Mouse (Mus musculus) hindbrain, embryonic 13.5 days (tissue): ENCODE results near the gene Lrch1. TPM values are rescaled to one million over a fixed set of nuclear protein-coding genes. Genes with fewer than 3 reads are reported as not detected.

Experiments used
- ATAC-seq: fragments of 200-750 bp; cut with Nextera tagmentation; 2 replicates; pipeline ENCODE4 v1.8.0; 2017; ENCODE audit warnings: moderate TSS enrichment; ENCODE audit not compliant: low FRiP score
- H3K27ac ChIP-seq: fragments of 300-500 bp; sonication (generic); 2 replicates; pipeline ENCODE4 v1.5.1; 2015; ENCODE audit warnings: inconsistent platforms, mild to moderate bottlenecking, moderate library complexity
- H3K27me3 ChIP-seq: fragments of 300-500 bp; sonication (generic); 2 replicates; pipeline ENCODE4 v1.6.1; 2015; ENCODE audit warnings: mild to moderate bottlenecking, inconsistent platforms
- H3K36me3 ChIP-seq: fragments of 300-500 bp; sonication (generic); 2 replicates; pipeline ENCODE4 v1.6.1; 2015; ENCODE audit warnings: mild to moderate bottlenecking, inconsistent platforms
- H3K4me1 ChIP-seq: fragments of 300-500 bp; sonication (generic); replicated peaks from 2 replicates; pipeline ENCODE4 v1.6.1; 2015; ENCODE audit warnings: inconsistent platforms
- H3K4me2 ChIP-seq: fragments of 300-500 bp; sonication (generic); 2 replicates; pipeline ENCODE4 v1.6.1; 2015; ENCODE audit warnings: inconsistent platforms, mild to moderate bottlenecking, moderate library complexity
- H3K4me3 ChIP-seq: fragments of 300-500 bp; sonication (generic); 2 replicates; pipeline ENCODE4 v1.5.1; 2015; ENCODE audit warnings: mild to moderate bottlenecking, inconsistent platforms
- H3K9ac ChIP-seq: fragments of 300-500 bp; sonication (generic); 2 replicates; pipeline ENCODE4 v1.6.1; 2015; ENCODE audit warnings: mild to moderate bottlenecking, inconsistent platforms
- H3K9me3 ChIP-seq: fragments of 300-500 bp; sonication (generic); 2 replicates; pipeline ENCODE4 v1.6.1; 2016; ENCODE audit warnings: inconsistent platforms
- WGBS: fragments of 180-500 bp; shearing (Covaris S2); methylation state at CpG from one replicate; pipeline ENCODE4 v1.1.7; 2015; 5-methylcytosine and 5-hydroxymethylcytosine counted together
- polyA plus RNA-seq: library from polyadenylated mRNA; unstranded; fragments of >200 nt; fragmentation: Nextera tagmentation; extraction: Ambion mirVana; gene quantifications from 2 replicates; pipeline ENCODE4 v1.2.1, GENCODE M21; 2015

The Lrch1 gene
- polyA plus RNA-seq, 1 experiment from 2014 or later: 13.2 TPM

DNA sequence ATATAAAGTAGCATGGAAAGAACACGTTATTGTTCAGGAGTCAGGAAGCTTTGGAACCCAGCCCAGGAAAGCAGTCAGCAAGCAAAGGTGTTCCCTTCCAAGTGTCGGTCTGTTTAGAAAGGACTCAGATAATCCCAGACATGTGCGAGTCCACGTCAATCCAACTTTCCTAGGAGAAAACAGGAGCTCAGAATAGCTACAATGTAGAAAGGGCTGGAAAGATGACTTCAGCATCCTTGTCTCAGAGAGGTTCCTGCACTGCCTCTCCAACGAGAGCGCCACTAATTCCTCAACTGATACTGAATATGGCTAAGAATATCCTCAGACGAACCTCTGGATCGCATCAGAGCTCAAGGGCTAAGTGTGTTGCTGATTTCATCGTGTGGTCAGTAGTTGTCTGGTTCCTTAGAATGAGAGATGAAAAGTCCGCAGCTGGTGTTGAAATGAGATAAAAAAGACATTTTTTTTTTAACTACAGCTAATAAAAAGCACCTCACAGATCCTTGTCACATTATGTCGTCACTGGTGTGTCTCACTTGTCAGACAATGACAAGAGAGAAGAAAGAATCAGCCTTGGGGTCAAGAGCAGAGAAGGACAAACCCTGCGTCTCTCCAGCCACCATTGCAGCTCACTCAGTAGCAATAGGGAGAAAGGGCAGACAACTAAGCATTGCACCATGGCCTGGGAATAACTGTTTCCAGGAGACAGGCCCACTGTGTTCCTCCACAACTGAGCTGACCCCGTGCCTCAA is 47.5 kb downstream of the Lrch1 start:
- H3K27ac ChIP-seq: no peak overlapping the region
- ATAC-seq: no peak
- WGBS: 67% methylated on average over 13 of the region's 13 CpGs

DNA sequence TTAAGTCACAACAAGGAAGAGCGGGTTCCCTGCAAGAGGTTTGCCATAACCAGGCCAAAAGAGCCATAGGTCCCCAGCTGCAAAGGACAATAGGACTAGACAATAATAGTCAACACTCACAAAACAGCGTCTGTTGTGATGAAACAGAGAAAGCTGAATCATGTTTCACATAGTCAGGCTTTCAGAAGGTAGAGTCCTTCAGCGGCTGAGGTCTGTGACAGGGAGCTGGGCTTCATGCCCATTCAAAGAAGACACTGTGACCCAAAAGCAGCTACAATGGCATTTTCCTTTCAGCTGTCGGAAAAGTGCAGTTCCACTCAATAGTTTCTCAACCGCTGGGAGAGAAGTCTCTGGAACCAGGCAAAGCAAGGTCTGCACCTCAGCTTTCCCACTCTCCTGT is 48.7 kb downstream of the Lrch1 start:
- no peaks in the 10 kb centered on the region; the same call in 1 of the 2 replicates for H3K9me3 ChIP-seq
- H3K27ac ChIP-seq: no peak overlapping the region
- WGBS: 67% methylated on average over 5 of the region's 5 CpGs
- H3K4me1 ChIP-seq: peaks cover 5% of the 10 kb centered on the region
- no peak overlapping the region for H3K4me3 ChIP-seq
- no peaks in the 10 kb centered on the region for H3K27me3 ChIP-seq
- H3K9ac ChIP-seq: no peak overlapping the region
- ATAC-seq: no peak
- H3K4me2 ChIP-seq: no peak overlapping the region
- no peaks in the 10 kb centered on the region for H3K36me3 ChIP-seq

More for the DNA sequence above, 47.5 kb downstream of the Lrch1 start:
- H3K4me1 ChIP-seq: peaks cover 5% of the 10 kb centered on the region
- H3K9me3 ChIP-seq: no peaks in the 10 kb centered on the region; the same call in 1 of the 2 replicates
- H3K9ac ChIP-seq: no peak overlapping the region
- no peaks in the 10 kb centered on the region for H3K27me3 ChIP-seq
- H3K4me3 ChIP-seq: no peak overlapping the region
- H3K36me3 ChIP-seq: no peaks in the 10 kb centered on the region
- H3K4me2 ChIP-seq: no peak overlapping the region

DNA sequence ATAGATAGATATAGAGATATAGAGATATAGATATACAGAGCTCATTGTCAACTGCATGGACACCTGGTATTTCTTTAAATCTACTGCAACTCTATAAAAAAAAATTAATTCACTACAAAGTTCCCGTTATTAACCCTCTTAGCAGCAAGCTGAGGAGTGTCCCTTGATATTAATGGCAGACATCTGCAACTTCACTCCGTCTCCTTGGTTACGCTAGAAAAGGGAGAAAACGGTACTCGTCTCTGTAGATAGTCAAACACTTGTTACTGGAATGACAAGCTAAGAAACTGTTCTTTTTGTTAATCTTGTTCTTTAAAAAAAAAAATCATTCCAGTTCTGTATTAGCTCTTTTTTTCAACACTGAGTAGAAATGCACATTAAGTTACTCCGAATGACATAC is 54.0 kb downstream of the Lrch1 start:
- Histone ChIP-seq H3K4me3 (no peak overlapping the region), H3K4me1 (peaks cover 9% of the 10 kb centered on the region; the same call in 1 of the 2 replicates), H3K9me3 (no peaks in the 10 kb centered on the region), H3K27ac (no peak overlapping the region), H3K27me3 (no peaks in the 10 kb centered on the region), H3K36me3 (no peaks in the 10 kb centered on the region), H3K4me2 (no peak overlapping the region), H3K9ac (no peak overlapping the region)
- 61% methylated on average over 6 of the region's 6 CpGs for WGBS
- no peak for ATAC-seq

DNA sequence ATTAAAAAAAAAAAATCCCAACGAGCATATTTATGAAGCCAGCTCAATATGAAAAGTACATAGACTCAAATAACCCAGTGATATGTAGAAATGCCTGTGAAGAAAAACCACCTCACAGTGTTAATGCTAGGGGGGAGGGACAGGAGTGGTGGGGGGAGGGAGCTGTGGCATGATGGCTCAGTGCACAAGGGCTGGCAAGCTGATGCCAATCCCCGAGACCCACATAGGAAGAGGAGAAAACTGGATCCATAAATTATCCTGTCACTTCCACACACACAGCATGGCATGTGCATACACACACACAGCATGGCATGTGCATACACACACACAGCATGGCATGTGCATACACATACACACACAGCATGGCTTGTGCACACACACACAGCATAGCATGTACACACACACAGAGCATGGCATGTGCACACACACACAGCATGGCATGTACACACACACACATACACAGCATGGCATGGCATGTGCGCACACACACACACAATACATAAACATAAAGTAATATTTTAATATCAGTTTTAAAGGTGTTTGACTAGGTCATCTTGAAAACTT is 54.5 kb downstream of the Lrch1 start:
- peak; percentile 65; the same call in 1 of the 2 replicates for ATAC-seq
- H3K36me3 ChIP-seq: no peaks in the 10 kb centered on the region
- H3K9me3 ChIP-seq: no peaks in the 10 kb centered on the region
- no peaks in the 10 kb centered on the region for H3K27me3 ChIP-seq
- no peak overlapping the region for H3K9ac ChIP-seq
- H3K4me2 ChIP-seq: no peak overlapping the region
- peaks cover 9% of the 10 kb centered on the region; the same call in 1 of the 2 replicates for H3K4me1 ChIP-seq
- no peak overlapping the region for H3K4me3 ChIP-seq
- WGBS: 85% methylated on average over 3 of the region's 3 CpGs
- no peak overlapping the region for H3K27ac ChIP-seq

DNA sequence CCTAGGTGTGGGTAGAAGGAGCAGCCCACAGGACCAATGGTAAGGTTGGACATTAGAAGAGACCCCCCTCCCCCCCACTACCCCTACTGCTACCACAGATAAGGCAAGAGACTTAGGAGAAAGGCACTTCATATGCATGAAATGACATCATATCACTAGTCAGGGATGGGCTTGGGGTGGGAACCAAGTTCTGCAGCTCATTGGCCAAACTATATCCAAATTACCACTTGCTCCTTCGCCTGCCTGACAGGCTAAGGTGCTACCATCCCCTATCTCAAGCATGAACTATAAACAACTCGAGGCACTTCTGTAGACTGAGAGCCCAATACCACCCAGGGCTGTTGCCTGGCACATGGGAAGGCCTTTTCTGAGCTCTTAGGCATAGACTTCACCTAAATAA is 58.4 kb downstream of the Lrch1 start:
- H3K36me3 ChIP-seq: no peaks in the 10 kb centered on the region
- no peak overlapping the region for H3K4me2 ChIP-seq
- WGBS: 86% methylated on average over 2 of the region's 2 CpGs
- no peak for ATAC-seq
- H3K9ac ChIP-seq: no peak overlapping the region
- peaks cover 35% of the 10 kb centered on the region for H3K4me1 ChIP-seq
- H3K4me3 ChIP-seq: no peak overlapping the region
- H3K27ac ChIP-seq: no peak overlapping the region
- no peaks in the 10 kb centered on the region for H3K27me3 ChIP-seq
- no peaks in the 10 kb centered on the region for H3K9me3 ChIP-seq

DNA sequence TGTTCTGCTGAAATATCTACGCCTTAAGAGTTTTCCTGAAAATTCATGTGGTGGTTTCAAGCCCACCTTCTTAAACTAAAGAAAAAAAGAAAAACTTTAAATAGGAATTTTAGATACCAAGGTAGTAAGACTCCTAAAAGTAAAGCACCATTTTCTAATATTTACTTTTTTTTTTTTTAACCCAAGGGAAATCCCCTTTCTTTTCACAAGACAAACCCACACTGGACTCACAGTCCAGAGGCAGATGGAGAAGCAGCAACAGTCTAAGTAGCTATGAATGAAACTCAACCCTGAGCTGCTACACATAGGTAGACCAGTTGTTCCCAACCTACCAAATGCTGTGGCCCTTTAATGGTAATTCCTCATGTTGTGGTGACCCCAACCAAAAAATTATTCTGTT is 59.6 kb downstream of the Lrch1 start:
- WGBS: 97% methylated on average over 1 of the region's 1 CpGs
- Histone ChIP-seq H3K4me1 (peaks cover 44% of the 10 kb centered on the region), H3K9me3 (no peaks in the 10 kb centered on the region), H3K27ac (no peak overlapping the region), H3K27me3 (no peaks in the 10 kb centered on the region), H3K36me3 (no peaks in the 10 kb centered on the region), H3K9ac (no peak overlapping the region), H3K4me2 (no peak overlapping the region), H3K4me3 (no peak overlapping the region)
- no peak for ATAC-seq

DNA sequence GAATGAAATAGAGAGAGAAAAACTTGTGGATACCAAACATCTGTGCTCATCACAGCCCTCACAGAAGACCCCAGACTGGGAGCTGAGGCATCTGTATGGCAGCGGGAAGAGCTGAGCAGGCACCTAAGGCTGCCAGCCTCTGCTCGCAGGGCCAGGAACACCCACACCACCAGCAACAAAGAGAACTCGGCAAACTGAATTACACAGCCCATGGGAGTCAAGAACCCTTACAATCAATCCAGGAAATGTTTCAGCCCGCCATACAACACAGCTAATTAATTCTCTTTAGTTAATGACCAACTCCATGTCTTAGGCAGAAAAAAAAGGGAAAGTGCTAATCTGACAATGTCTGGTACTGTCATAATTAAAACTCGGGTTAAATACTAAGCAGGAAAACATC is 61.2 kb downstream of the Lrch1 start:
- Histone ChIP-seq H3K4me2 (no peak overlapping the region), H3K36me3 (no peaks in the 10 kb centered on the region), H3K9ac (no peak overlapping the region), H3K4me3 (no peak overlapping the region), H3K9me3 (no peaks in the 10 kb centered on the region), H3K27ac (no peak overlapping the region; the same call in 1 of the 2 replicates), H3K27me3 (no peaks in the 10 kb centered on the region), H3K4me1 (peaks cover 58% of the 10 kb centered on the region)
- no peak for ATAC-seq
- 51% methylated on average over 5 of the region's 5 CpGs for WGBS

DNA sequence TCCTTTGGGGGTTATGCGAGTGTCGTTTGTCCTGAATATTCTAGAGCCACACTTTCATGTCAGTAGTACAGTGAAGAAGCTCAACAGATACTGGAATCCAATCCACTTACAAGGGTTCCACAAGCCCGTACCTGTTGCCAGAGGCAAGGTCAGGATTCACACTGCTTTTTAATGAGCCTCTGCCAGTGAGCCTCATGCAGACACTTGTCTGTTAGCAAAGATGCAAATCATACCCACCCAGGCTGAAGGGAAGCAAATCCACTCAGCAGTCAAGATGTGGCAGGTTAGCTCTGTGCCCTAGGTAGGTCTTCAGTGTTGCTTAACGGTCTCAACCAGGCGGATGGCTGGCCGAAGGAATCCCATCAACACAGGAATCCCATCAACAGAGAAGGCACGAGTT is 62.8 kb downstream of the Lrch1 start:
- Histone ChIP-seq H3K27me3 (no peaks in the 10 kb centered on the region), H3K4me2 (no peak overlapping the region), H3K27ac (0 out of 2 replicates have a peak overlapping the region, but pooled peaks have one; percentile 69), H3K9me3 (no peaks in the 10 kb centered on the region), H3K4me1 (peaks cover 59% of the 10 kb centered on the region), H3K4me3 (no peak overlapping the region), H3K36me3 (no peaks in the 10 kb centered on the region), H3K9ac (no peak overlapping the region)
- no peak for ATAC-seq
- WGBS: 74% methylated on average over 7 of the region's 7 CpGs

DNA sequence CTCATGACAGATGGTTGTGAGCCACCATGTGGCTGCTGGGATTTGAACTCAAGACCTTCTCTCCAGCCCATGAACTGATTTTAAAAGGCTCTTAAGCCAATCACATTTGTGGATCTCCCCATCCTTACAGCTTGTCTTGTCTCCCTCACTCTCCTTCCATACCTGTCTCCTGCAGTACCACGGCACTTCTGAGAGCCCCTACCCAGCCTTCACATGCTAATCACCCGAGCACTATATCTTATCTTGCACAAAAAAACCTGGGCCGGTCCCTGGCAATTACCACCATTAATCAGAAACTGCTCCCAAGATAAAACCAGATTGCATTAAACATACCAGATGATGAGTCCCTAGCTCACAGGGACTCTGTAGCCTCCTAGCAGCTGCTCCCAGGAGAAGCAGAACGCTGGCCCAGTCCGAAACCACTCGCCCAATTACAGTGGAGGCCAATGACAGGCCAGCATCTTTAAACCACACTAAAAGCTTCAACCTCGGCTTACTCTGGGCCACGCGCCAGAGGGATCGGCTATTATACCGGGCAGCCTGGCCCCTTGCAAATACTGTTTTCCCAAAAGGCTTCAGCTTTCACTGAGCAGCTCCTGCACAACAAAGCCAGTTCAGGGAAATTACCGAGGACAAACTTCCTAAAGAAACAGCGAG is 63.5 kb downstream of the Lrch1 start:
- ATAC-seq: peak; percentile 71
- Histone ChIP-seq H3K4me1 (peaks cover 59% of the 10 kb centered on the region), H3K9ac (no peak overlapping the region), H3K27ac (peak overlapping the region; percentile 69), H3K4me3 (no peak overlapping the region), H3K9me3 (no peaks in the 10 kb centered on the region), H3K36me3 (no peaks in the 10 kb centered on the region), H3K4me2 (0 out of 2 replicates have a peak overlapping the region, but pooled peaks have one; percentile 10), H3K27me3 (no peaks in the 10 kb centered on the region)
- 16% methylated on average over 13 of the region's 13 CpGs for WGBS

DNA sequence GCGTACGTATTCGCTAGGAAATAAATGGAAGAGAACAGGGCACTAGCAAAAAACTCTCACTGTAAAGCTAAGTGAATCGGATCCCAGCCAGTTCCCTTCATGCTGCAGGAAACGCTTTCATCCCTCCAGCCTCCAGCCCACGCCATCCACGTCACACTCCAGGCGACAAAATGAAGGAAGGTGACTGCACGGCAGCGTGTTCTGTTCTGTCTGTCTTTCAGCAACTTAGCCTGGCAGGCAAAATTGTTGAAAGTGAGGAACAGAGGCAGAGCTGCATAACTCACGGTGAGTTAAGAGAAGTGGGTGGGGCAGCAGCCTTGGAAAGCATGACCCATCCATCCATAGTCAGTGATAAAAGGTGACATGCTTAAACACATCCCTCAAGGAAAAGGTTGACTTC is 64.5 kb downstream of the Lrch1 start:
- Histone ChIP-seq H3K9me3 (no peaks in the 10 kb centered on the region), H3K9ac (no peak overlapping the region), H3K36me3 (no peaks in the 10 kb centered on the region), H3K27ac (no peak overlapping the region), H3K4me1 (peaks cover 59% of the 10 kb centered on the region), H3K4me2 (no peak overlapping the region), H3K4me3 (no peak overlapping the region), H3K27me3 (no peaks in the 10 kb centered on the region)
- 62% methylated on average over 11 of the region's 11 CpGs for WGBS
- ATAC-seq: no peak

DNA sequence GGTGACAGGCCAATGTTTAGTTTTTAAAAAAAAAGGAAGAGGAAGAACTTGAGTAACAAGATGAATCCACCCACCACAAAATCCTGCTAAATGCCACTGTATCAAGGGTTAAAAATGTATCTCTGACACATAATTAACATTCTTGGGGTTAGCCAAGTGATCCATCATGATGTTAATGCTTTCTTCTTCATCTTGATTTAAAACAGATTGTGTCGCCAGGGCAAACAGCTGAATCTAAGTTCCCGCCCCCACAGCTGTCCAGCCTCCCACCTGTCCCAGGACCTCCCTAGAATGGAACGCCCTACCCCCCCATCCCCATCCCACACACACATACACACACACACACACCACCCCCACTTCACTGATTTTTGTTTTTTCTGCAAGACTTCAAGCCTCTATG is 64.9 kb downstream of the Lrch1 start:
- Histone ChIP-seq H3K9me3 (no peaks in the 10 kb centered on the region), H3K9ac (no peak overlapping the region), H3K4me1 (peaks cover 63% of the 10 kb centered on the region), H3K36me3 (no peaks in the 10 kb centered on the region), H3K27ac (no peak overlapping the region), H3K4me3 (no peak overlapping the region), H3K27me3 (no peaks in the 10 kb centered on the region), H3K4me2 (no peak overlapping the region)
- ATAC-seq: no peak
- 46% methylated on average over 3 of the region's 3 CpGs for WGBS

DNA sequence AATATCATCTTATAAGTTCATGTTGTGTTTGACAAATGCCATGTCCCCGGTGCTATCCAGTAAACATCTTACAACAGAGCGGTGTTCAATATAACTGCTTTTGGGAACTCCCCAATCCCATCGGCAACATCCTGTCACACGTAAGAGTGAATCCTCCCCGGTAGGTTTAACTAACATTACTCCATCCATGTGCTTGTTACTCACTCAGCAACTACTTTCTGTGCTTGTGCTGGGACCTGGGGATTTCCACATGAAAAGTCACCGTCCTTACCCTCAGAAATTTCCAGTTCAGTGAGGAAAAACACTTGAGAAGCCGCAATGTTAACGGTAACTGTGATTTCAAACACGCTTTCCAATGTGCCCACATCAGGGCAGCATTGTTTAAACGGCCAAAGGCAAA is 66.8 kb downstream of the Lrch1 start:
- H3K4me1 ChIP-seq: peaks cover 60% of the 10 kb centered on the region
- H3K36me3 ChIP-seq: no peaks in the 10 kb centered on the region
- no peak overlapping the region for H3K9ac ChIP-seq
- H3K4me2 ChIP-seq: no peak overlapping the region
- 78% methylated on average over 10 of the region's 10 CpGs for WGBS
- no peak overlapping the region for H3K27ac ChIP-seq
- H3K27me3 ChIP-seq: no peaks in the 10 kb centered on the region
- no peak overlapping the region for H3K4me3 ChIP-seq
- no peaks in the 10 kb centered on the region for H3K9me3 ChIP-seq
- ATAC-seq: no peak
